Mouse (Mus musculus) stomach, embryonic 15.5 days (tissue): ENCODE results near the gene Arid1a. TPM values are rescaled to one million over a fixed set of nuclear protein-coding genes. Genes with fewer than 3 reads are reported as not detected.
A peak's percentile ranks its signal among the peaks of the same experiment; 100 is the strongest.

Experiments
- ATAC-seq: fragments of 200-750 bp; cut with Nextera tagmentation; 2 replicates; pipeline ENCODE4 v1.8.0; 2017; ENCODE audit warnings: low read depth, moderate number of reproducible peaks, moderate TSS enrichment; ENCODE audit not compliant: insufficient read depth, low FRiP score
- H3K27ac ChIP-seq: fragments of 300-500 bp; sonication (generic); 2 replicates; pipeline ENCODE4 v1.5.1; 2015; ENCODE audit warnings: mild to moderate bottlenecking, inconsistent platforms
- H3K27me3 ChIP-seq: fragments of 300-500 bp; sonication (generic); replicated peaks from 2 replicates; pipeline ENCODE4 v1.6.1; 2015; ENCODE audit warnings: inconsistent platforms
- H3K36me3 ChIP-seq: fragments of 300-500 bp; sonication (generic); 2 replicates; pipeline ENCODE4 v1.6.1; 2015; ENCODE audit warnings: inconsistent platforms
- H3K4me1 ChIP-seq: fragments of 300-500 bp; sonication (generic); 2 replicates; pipeline ENCODE4 v1.6.1; 2015; ENCODE audit warnings: inconsistent platforms
- H3K4me2 ChIP-seq: fragments of 300-500 bp; sonication (generic); 2 replicates; pipeline ENCODE4 v1.6.1; 2015; ENCODE audit warnings: mild to moderate bottlenecking, inconsistent platforms
- H3K4me3 ChIP-seq: fragments of 300-500 bp; sonication (generic); replicated peaks from 2 replicates; pipeline ENCODE4 v1.5.1; 2015; ENCODE audit warnings: inconsistent platforms
- H3K9ac ChIP-seq: fragments of 300-500 bp; sonication (generic); 2 replicates; pipeline ENCODE4 v1.6.1; 2015; ENCODE audit warnings: inconsistent platforms
- H3K9me3 ChIP-seq: fragments of 300-500 bp; sonication (generic); 2 replicates; pipeline ENCODE4 v1.6.1; 2016; ENCODE audit warnings: inconsistent platforms
- WGBS: fragments of 180-500 bp; shearing (Covaris S2); methylation state at CpG from one replicate; pipeline ENCODE4 v1.1.7; 2015; 5-methylcytosine and 5-hydroxymethylcytosine counted together
- polyA plus RNA-seq: library from polyadenylated mRNA; unstranded; fragments of >200 nt; fragmentation: Nextera tagmentation; extraction: Ambion mirVana; gene quantifications from 2 replicates; pipeline ENCODE4 v1.2.1, GENCODE M21; 2015

Gene Arid1a
- polyA plus RNA-seq, 1 experiment from 2014 or later: 27.0 TPM

DNA sequence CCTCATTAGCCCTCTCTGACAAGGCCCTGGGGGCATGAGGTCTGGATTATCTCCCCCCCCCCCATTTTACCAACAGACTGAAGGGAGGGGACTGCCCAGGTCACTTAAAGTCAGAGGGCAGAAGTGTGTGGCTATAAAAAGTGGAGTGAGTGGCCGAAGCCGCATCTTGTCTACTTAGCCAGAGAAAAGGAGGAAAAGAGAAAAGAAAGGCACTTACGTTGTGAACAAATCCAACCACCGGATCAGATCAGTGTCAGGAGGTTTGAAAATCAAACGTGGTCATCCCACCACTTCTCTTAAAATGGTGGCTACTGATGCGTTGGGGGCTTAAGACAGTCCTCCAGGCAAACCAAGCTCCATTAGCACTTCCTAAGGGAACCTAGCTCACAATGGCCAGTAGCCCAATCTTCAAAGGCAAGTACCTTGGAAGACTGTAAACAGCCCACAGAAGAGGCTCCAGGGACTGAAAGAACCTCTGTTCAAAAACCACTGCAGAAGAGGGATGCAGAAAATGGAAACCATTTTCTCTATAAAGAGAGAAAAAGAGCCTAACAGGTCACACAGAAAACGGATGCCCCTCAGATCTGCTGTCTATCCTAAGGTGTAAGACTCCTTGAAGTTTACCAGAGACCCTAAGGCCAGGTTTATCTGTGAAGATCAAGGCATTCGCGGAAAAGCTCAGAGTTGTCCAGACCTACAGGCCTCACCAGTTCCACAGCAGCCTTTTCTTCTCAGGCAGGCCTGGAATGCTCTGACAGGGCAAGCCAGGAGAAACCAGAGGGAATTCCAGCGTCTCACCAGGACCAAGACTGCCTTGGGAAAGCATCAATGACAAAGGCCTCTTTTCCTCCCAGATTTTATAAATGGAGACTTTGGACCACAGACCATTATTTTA lies 1.5 kb downstream of the Arid1a start:
- Histone ChIP-seq H3K9ac (peak overlapping the region; percentile 76), H3K36me3 (no peaks in the 10 kb centered on the region), H3K27ac (peak overlapping the region; percentile 100), H3K4me2 (peak overlapping the region; percentile 93), H3K9me3 (no peaks in the 10 kb centered on the region), H3K4me3 (peak overlapping the region; percentile 98), H3K27me3 (no peaks in the 10 kb centered on the region), H3K4me1 (peaks cover 25% of the 10 kb centered on the region)
- no peak for ATAC-seq
- 13% methylated on average over 10 of the region's 10 CpGs for WGBS

DNA sequence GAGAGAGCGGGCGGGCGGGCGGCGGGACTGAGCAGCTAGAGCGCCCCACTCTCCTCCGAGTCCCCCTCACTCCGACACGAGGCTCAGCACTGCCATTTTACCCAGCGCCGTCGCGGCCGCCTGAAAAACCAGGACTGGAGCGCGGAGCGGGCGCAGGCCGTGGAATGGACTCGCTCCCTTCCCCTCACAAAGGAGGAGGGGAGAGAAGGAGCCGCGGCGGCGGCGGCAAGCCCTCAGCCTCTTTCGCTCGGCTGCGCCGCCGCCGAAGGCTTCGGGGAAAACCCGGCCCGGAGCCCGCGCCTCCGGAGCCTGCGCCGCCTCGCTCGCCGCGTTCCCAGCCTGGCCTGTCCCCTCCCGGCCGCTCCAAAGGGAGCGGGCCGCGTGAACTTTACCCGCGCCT lies 2.3 kb downstream of the Arid1a start:
- peak overlapping the region; percentile 100 for H3K27ac ChIP-seq
- peak overlapping the region; percentile 76 for H3K9ac ChIP-seq
- H3K4me1 ChIP-seq: peaks cover 33% of the 10 kb centered on the region
- peaks cover under 1% of the 10 kb centered on the region; the same call in 1 of the 2 replicates for H3K36me3 ChIP-seq
- peak overlapping the region; percentile 93 for H3K4me2 ChIP-seq
- peak; percentile 83 for ATAC-seq
- no peaks in the 10 kb centered on the region for H3K9me3 ChIP-seq
- H3K4me3 ChIP-seq: peak overlapping the region; percentile 98
- under 1% methylated on average over 34 of the region's 50 CpGs for WGBS
- H3K27me3 ChIP-seq: no peaks in the 10 kb centered on the region

- WGBS: 1% methylated on average over 63 of the region's 99 CpGs
- peak overlapping the region; percentile 100 for H3K9ac ChIP-seq
- H3K27ac ChIP-seq: peak overlapping the region; percentile 100
- ATAC-seq: peak; percentile 33
- H3K4me2 ChIP-seq: peak overlapping the region; percentile 93
- H3K4me1 ChIP-seq: peaks cover 40% of the 10 kb centered on the region
- H3K27me3 ChIP-seq: no peaks in the 10 kb centered on the region
- peaks cover 4% of the 10 kb centered on the region; the same call in 1 of the 2 replicates for H3K36me3 ChIP-seq
- H3K9me3 ChIP-seq: no peaks in the 10 kb centered on the region
- peak overlapping the region; percentile 98 for H3K4me3 ChIP-seq
Measured at GRCm38 (mm10) chr4:133753375-133754190, 3.0 kb downstream of the Arid1a start.

GRCm38 (mm10) chr4:133752449-133753374 lies 3.9 kb downstream of the Arid1a start:
- no peak for ATAC-seq
- peaks cover 45% of the 10 kb centered on the region for H3K4me1 ChIP-seq
- H3K27ac ChIP-seq: peak overlapping the region; percentile 100
- H3K4me3 ChIP-seq: peak overlapping the region; percentile 98
- H3K27me3 ChIP-seq: no peaks in the 10 kb centered on the region
- H3K36me3 ChIP-seq: peaks cover 4% of the 10 kb centered on the region; the same call in 1 of the 2 replicates
- peak overlapping the region; percentile 100 for H3K9ac ChIP-seq
- 0% methylated on average over 115 of the region's 121 CpGs for WGBS
- no peaks in the 10 kb centered on the region for H3K9me3 ChIP-seq
- H3K4me2 ChIP-seq: peak overlapping the region; percentile 82

DNA sequence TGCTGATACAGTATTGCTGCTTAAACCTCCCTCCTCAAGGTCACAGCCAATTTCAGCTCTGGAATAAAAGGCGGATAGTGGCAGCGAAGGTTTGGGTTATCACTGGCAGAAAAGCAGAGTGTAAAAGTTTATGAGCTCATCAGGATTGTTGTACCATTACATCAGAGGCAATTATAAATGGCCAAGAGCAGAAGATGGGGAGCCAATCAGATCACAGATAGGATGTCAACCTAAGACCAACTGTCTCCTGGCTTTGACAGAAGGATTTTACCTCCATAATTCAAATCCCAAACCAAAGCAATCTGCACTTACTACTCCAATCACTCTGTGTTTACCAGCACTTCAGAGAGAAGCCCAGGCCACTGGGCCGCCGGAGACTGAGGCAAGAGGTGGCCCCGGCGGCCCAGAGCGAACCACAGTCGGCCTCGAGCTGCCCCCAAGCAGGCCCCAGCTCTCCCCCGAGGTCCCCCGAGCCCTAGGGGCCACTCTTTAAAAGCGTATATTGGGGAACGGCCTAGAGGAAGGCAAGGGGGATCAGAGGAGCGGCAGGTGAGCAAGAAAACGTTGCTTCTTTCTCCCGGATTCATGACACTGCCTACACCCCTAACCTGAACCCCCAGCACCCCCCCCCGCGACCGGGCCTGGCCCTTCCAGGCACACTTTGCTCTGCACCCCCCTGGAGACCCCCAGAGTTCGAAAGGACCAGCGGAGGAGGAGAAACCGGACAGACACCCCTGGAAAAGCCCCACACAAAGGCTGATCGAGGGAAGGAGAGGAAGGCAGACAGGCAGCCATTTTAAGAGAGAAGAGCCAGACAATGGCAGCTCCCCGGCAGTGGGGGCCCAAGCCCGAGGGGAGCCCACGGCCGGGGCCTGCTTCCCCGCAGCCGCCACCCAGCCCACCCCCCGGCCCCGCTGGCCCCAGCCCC lies 4.8 kb downstream of the Arid1a start:
- WGBS: under 1% methylated on average over 30 of the region's 31 CpGs

DNA sequence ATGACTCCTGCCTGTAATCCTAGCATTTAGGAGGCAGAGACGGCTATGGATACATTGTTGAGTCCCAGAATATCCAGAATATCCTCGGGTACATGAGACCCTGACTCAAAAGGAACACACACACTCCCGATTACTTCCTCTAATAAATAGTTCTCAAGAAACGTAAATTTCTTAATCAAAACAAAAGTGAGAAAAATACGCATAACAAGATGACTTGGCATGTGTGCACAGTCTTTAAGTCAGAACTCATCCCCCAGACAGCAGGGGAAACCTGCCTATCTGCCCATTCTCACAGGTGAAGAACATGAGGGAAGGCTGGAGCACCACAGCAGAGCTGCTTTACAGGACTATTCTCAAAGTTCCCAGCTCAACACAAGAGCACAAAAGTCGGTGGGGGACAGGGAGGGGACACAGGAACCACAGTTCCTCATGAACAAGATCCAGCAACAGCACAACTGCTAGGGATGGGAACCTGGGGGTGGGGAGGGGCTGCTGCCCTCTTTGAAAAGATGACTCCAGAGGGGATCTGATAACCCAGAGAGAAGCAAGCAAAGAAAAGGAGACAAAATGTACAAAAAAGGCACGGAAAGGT lies 6.3 kb downstream of the Arid1a start:
- peaks cover 48% of the 10 kb centered on the region for H3K4me1 ChIP-seq
- peaks cover 4% of the 10 kb centered on the region; the same call in 1 of the 2 replicates for H3K36me3 ChIP-seq
- WGBS: 17% methylated on average over 7 of the region's 7 CpGs
- no peak for ATAC-seq
- H3K9ac ChIP-seq: no peak overlapping the region
- no peak overlapping the region for H3K27ac ChIP-seq
- H3K27me3 ChIP-seq: no peaks in the 10 kb centered on the region
- peak overlapping the region; percentile 82 for H3K4me2 ChIP-seq
- peak overlapping the region; percentile 98 for H3K4me3 ChIP-seq
- no peaks in the 10 kb centered on the region for H3K9me3 ChIP-seq

More for the DNA sequence above, 4.8 kb downstream of the Arid1a start:
- H3K4me3 ChIP-seq: peak overlapping the region; percentile 98
- no peaks in the 10 kb centered on the region for H3K9me3 ChIP-seq
- peaks cover 48% of the 10 kb centered on the region for H3K4me1 ChIP-seq
- peak overlapping the region; percentile 100 for H3K27ac ChIP-seq
- no peak for ATAC-seq
- H3K9ac ChIP-seq: peak overlapping the region; percentile 100
- peaks cover 4% of the 10 kb centered on the region; the same call in 1 of the 2 replicates for H3K36me3 ChIP-seq
- H3K4me2 ChIP-seq: peak overlapping the region; percentile 82
- no peaks in the 10 kb centered on the region for H3K27me3 ChIP-seq

- H3K4me3 ChIP-seq: no peak overlapping the region
Measured at GRCm38 (mm10) chr4:133735282-133735681, 21.3 kb downstream of the Arid1a start.

DNA sequence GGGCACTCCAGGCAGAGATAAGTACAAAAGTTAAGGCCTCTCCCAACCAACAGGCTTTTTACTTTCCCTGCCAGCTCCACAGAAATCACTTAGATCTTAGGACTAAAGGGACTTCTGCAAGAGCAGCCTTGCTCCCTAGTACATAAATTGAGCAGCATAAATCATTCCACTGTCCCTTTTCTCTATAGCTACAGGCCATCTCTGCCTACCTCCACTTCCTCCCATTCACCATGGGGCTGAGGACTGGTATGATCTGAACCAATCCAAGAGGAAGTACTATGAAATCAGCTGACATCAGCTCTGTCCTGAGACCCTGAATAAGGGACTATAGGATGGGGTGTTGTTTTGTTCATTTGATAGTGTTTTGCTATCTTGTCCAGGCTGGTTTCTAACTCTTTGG lies 26.4 kb downstream of the Arid1a start:
- H3K36me3 ChIP-seq: peaks cover 3% of the 10 kb centered on the region; the same call in 1 of the 2 replicates
- H3K9me3 ChIP-seq: no peaks in the 10 kb centered on the region
- H3K9ac ChIP-seq: no peak overlapping the region
- no peak for ATAC-seq
- H3K27ac ChIP-seq: peak overlapping the region; percentile 87
- peak overlapping the region; percentile 46 for H3K4me2 ChIP-seq
- no peaks in the 10 kb centered on the region for H3K27me3 ChIP-seq
- peak overlapping the region; percentile 12; the same call in 1 of the 2 replicates for H3K4me3 ChIP-seq
- H3K4me1 ChIP-seq: peaks cover 65% of the 10 kb centered on the region

More at GRCm38 (mm10) chr4:133735282-133735681, 21.3 kb downstream of the Arid1a start:
- Histone ChIP-seq H3K9me3 (no peaks in the 10 kb centered on the region), H3K27me3 (no peaks in the 10 kb centered on the region), H3K4me2 (no peak overlapping the region), H3K4me1 (peaks cover 34% of the 10 kb centered on the region), H3K9ac (no peak overlapping the region), H3K27ac (no peak overlapping the region), H3K36me3 (peaks cover 11% of the 10 kb centered on the region; the same call in 1 of the 2 replicates)
- WGBS: 76% methylated on average over 3 of the region's 3 CpGs
- ATAC-seq: no peak

DNA sequence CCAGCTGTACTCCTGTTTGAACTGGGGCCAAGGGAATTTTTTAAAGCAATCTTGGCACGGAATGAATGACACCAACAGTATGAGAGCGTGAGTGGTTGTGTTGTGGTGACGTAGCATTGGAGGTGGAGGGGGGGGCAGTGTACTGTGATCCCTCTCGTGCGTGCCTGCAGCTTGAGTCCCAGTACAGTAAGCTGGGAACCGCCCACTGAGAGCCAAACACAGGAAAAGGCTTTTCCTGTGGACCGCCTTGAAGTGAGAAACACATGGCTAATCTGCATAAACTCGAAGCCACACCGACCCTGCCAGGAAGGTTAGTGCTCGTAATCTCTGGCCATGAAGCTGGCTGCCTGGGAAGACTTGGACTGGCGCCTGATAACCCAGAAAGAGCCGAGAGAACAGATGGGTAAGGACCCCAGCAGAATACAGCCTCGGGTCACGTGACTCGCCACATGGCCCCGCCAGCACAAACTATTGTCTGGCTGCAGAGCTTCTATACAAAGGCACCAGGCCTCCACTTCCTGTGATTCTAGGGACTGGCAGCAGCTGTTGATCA lies 27.0 kb downstream of the Arid1a start:
- Histone ChIP-seq H3K27me3 (no peaks in the 10 kb centered on the region), H3K9me3 (no peaks in the 10 kb centered on the region), H3K4me1 (peaks cover 65% of the 10 kb centered on the region), H3K36me3 (peaks cover 3% of the 10 kb centered on the region; the same call in 1 of the 2 replicates), H3K4me2 (peak overlapping the region; percentile 46), H3K4me3 (peak overlapping the region; percentile 12; the same call in 1 of the 2 replicates), H3K9ac (no peak overlapping the region), H3K27ac (peak overlapping the region; percentile 87)
- under 1% methylated on average over 16 of the region's 16 CpGs for WGBS
- peak; percentile 88 for ATAC-seq

- peaks cover 65% of the 10 kb centered on the region for H3K4me1 ChIP-seq
- 53% methylated on average over 6 of the region's 6 CpGs for WGBS
- H3K36me3 ChIP-seq: peaks cover 3% of the 10 kb centered on the region; the same call in 1 of the 2 replicates
- peak overlapping the region; percentile 87 for H3K27ac ChIP-seq
- no peak overlapping the region for H3K4me3 ChIP-seq
- no peaks in the 10 kb centered on the region for H3K27me3 ChIP-seq
- 0 out of 2 replicates have a peak overlapping the region, but pooled peaks have one; percentile 14 for H3K4me2 ChIP-seq
- ATAC-seq: no peak
- no peaks in the 10 kb centered on the region for H3K9me3 ChIP-seq
- no peak overlapping the region for H3K9ac ChIP-seq
Measured at GRCm38 (mm10) chr4:133729007-133729406, 27.6 kb downstream of the Arid1a start.
